Mouse (Mus musculus) cerebellum, adult 2 months (tissue): ENCODE measurements around the gene Zkscan6.

ENCODE experiments used
- CTCF ChIP-seq: fragments of 200-500 bp; IDR thresholded peaks from 2 replicates; pipeline ENCODE4 v1.5.1; 2011; ENCODE audit warnings: low read depth, mild to moderate bottlenecking, control low read depth, low read length, moderate library complexity, borderline replicate concordance; ENCODE audit not compliant: insufficient read depth
- POLR2A ChIP-seq: fragments of 200-500 bp; IDR thresholded peaks from 2 replicates; pipeline ENCODE4 v1.6.1; 2011; ENCODE audit warnings: low read length, control low read depth, borderline replicate concordance; ENCODE audit not compliant: insufficient read depth

GRCm38 (mm10) chr11:65824556-65824955 is 17.6 kb downstream of the Zkscan6 start:
- TF ChIP-seq POLR2A, result no peak
- TF ChIP-seq CTCF, result no peak
